Mouse (Mus musculus) G1E (cell line): ENCODE measurements around the gene Vps37b. TPM values are rescaled to one million over a fixed set of nuclear protein-coding genes. Genes with fewer than 3 reads are reported as not detected.

Experiments
- ATAC-seq: 2 replicates; pipeline ENCODE4 v1.8.0; 2016; ENCODE audit warnings: mild to moderate bottlenecking; ENCODE audit not compliant: insufficient number of reproducible peaks, poor library complexity, low FRiP score, severe bottlenecking; ENCODE audit errors: extremely low read depth
- DNase-seq: peaks from one replicate; pipeline ENCODE4 v3.0.0; 2012; ENCODE audit warnings: low spot score
- H3K27me3 ChIP-seq: 2 replicates; pipeline ENCODE4 v1.6.1; 2012; ENCODE audit warnings: mild to moderate bottlenecking, low read length, inconsistent platforms; ENCODE audit not compliant: insufficient read depth
- H3K36me3 ChIP-seq: replicated peaks from 2 replicates; pipeline ENCODE3; 2012; ENCODE audit warnings: mild to moderate bottlenecking, inconsistent platforms
- H3K4me1 ChIP-seq: 2 replicates; pipeline ENCODE4 v1.6.1; 2012; ENCODE audit warnings: low read depth, low read length, inconsistent platforms, mixed read lengths; ENCODE audit not compliant: insufficient read depth
- H3K4me3 ChIP-seq: 2 replicates; pipeline ENCODE4 v1.5.1; 2012; ENCODE audit warnings: low read depth, mild to moderate bottlenecking, inconsistent platforms, low read length, moderate library complexity, mixed read lengths
- H3K9me3 ChIP-seq: replicated peaks from 2 replicates; pipeline ENCODE4 v1.6.1; 2012; ENCODE audit warnings: inconsistent platforms
- CTCF ChIP-seq: IDR thresholded peaks from 2 replicates; pipeline ENCODE4 v1.5.1; 2012; ENCODE audit warnings: low read depth, low read length, inconsistent platforms, mixed read lengths
- GATA1 ChIP-seq: IDR thresholded peaks from 2 replicates; pipeline ENCODE4 v1.6.1; 2012; ENCODE audit warnings: borderline replicate concordance, low read length, inconsistent platforms, mixed read lengths
- GATA2 ChIP-seq: IDR thresholded peaks from 2 replicates; pipeline ENCODE4 v1.6.1; 2012; ENCODE audit warnings: low read depth, low read length, inconsistent platforms, borderline replicate concordance
- POLR2AphosphoS5 ChIP-seq: IDR thresholded peaks from 2 replicates; pipeline ENCODE4 v1.6.1; 2012; ENCODE audit warnings: low read depth, low read length, inconsistent platforms; ENCODE audit not compliant: insufficient replicate concordance
- TAL1 ChIP-seq: conservative IDR thresholded peaks from 2 replicates; pipeline ENCODE4 v1.6.1; 2012; ENCODE audit warnings: low read depth, low read length, inconsistent platforms, mixed read lengths
- polyA plus RNA-seq: library from polyadenylated mRNA; stranded (reverse); fragments of >175 nt; gene quantifications from 2 replicates; pipeline ENCODE4 v1.2.3, GENCODE M21; 2012
- total RNA-seq, 2 experiments: library from RNA; stranded (forward) in 1 of 2; stranded (reverse) in 1 of 2; fragments of 200-1000 nt in 1 of 2; fragments of >200 nt in 1 of 2; fragmentation: Nextera tagmentation in 1 of 2; gene quantifications; 2 replicates each; pipeline ENCODE4 v1.2.3; 2014 to 2017

Vps37b gene
- total and polyA plus RNA-seq, 3 experiments: 26.2 to 135 (median 64.1) TPM

DNA sequence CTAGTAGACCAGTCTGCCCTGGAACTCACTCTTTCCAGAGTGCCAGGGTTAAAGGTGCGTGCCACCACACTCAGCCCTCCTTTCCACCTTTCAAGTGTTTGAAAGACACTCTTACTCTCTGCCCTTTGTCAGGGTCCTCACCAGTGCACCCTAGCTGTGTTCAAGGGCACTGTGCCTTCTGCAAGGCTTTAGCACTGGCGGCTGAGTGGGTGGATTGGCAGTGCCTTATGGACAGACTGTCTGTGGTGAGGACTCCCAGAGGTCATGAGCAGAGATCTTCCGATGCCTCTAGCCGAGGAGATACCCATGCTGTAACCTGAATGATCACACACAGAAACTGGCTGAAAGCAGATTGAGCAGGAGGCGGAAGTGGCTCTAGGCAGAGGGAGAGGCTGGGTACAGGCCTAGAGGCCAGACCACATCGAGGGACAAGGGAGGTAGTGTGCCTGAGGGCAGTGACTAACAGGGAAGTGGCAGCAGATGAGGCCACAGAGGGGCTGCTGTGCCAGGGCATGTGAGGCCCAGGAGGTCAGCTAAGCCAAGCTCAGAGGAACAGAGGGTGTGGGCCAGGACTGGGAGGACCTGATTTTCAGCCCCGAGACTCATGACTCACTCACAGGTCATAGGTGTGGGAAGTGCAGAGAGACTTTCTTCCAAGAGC is 14.8 kb upstream of the Vps37b start:
- TF ChIP-seq TAL1: no peak
- TF ChIP-seq CTCF: no peak
- no peak for TF ChIP-seq POLR2AphosphoS5
- TF ChIP-seq GATA1: no peak
- no peak for TF ChIP-seq GATA2
- no peak for DNase-seq
- Histone ChIP-seq H3K4me1 (peaks cover 32% of the 10 kb centered on the region), H3K9me3 (no peaks in the 10 kb centered on the region), H3K36me3 (peaks cover 24% of the 10 kb centered on the region), H3K27me3 (no peaks in the 10 kb centered on the region; the same call in 1 of the 2 replicates), H3K4me3 (no peak overlapping the region)
- ATAC-seq: no peak

DNA sequence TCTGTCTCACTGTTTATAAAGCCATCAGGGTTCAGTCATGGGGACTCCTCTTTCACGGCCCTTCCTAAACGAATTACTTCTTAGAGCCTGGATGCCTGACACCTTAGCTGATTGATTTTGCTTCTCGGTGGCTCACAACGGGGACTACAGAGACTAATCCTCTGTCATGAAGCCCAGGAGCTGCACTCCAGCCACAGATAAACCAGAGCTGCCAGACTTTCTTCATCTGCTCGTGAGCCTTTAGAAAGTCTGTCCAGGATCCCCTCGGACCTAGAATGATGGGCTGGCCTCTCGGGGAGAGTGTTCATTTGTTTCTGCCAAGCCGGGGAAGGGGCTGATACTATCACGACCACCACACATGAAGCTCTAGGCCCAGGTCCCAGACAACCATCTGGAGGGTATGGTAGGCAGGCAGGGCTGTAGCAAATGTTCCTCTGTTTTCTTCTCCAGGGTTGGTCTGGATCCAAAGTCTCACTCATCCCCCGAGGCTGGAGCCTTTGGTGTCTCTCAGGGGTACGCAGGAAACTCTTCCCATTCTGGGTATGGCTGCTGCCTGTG is 13.5 kb upstream of the Vps37b start:
- Histone ChIP-seq H3K36me3 (peaks cover 24% of the 10 kb centered on the region), H3K4me3 (no peak overlapping the region), H3K9me3 (no peaks in the 10 kb centered on the region), H3K4me1 (peaks cover 21% of the 10 kb centered on the region), H3K27me3 (no peaks in the 10 kb centered on the region; the same call in 1 of the 2 replicates)
- no peak for DNase-seq
- TF ChIP-seq GATA1 (no peak), GATA2 (no peak), POLR2AphosphoS5 (no peak), CTCF (no peak), TAL1 (no peak)
- ATAC-seq: no peak

DNA sequence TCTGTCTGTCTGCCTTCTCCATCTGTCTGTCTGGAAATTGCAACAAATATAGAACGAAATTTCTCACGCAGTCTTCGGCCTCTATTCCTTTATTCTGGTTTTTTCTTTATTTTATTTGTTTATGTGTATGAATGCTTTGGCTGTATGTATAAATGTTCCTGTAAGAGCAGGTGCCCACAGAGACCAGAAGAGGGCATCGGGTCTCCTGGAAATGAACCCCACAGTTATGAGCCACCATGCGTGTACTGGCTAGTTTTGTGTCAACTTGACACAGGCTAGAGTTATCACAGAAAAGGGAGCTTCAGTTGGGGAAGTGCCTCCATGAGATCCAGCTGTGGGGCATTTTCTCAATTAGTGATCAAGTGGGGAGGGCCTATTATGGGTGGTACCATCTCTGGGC is 11.9 kb upstream of the Vps37b start:
- Histone ChIP-seq H3K4me1 (peaks cover 7% of the 10 kb centered on the region), H3K27me3 (peaks cover 3% of the 10 kb centered on the region; the same call in 1 of the 2 replicates), H3K4me3 (no peak overlapping the region), H3K9me3 (no peaks in the 10 kb centered on the region), H3K36me3 (peaks cover 19% of the 10 kb centered on the region)
- ATAC-seq: no peak
- DNase-seq: no peak
- no peak for TF ChIP-seq GATA1
- no peak for TF ChIP-seq CTCF
- no peak for TF ChIP-seq GATA2
- no peak for TF ChIP-seq TAL1
- no peak for TF ChIP-seq POLR2AphosphoS5

DNA sequence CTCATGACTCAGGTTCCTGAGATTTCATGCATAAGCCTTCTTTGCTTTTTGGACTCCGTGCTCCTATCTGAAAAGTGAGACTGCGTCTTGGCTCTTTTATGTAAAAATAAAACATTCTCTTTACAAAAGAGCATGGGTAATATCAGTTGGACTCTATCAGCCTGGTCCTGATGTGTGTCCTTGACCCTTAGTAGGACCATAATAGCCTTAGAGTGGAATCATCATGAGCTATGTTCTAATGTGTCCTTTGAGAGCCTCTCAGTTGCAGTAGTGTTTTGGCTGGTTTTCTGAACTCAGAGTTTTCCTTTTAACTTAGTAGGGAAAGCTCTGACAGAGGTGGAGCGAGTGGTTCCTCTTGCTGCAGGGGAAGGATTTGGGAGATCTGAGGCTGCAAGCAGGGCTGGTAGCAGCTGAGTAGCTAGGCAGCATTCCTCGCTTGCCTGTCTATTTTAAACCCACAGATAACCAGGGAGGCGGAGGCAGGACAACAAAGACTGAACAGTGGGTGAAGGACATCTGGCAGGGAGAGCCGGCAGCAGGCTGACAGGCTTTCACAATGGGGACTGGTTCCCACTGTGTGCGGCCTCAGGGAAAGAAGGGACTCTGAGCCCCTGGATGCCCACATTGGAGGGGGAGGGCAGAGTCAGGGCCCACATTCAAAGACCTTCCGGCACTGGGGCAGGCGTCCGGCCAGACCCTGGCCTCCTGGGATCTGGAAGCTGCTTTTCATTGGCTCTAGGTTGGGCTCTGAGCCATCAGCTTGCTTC is 11.3 kb upstream of the Vps37b start:
- TF ChIP-seq CTCF: no peak
- no peak for TF ChIP-seq TAL1
- TF ChIP-seq POLR2AphosphoS5: no peak
- TF ChIP-seq GATA1: no peak
- no peak for TF ChIP-seq GATA2
- no peak for ATAC-seq
- no peak overlapping the region for H3K4me3 ChIP-seq
- H3K27me3 ChIP-seq: peaks cover 3% of the 10 kb centered on the region; the same call in 1 of the 2 replicates
- H3K36me3 ChIP-seq: peaks cover 18% of the 10 kb centered on the region
- no peak for DNase-seq
- H3K4me1 ChIP-seq: peaks cover 7% of the 10 kb centered on the region
- H3K9me3 ChIP-seq: no peaks in the 10 kb centered on the region

DNA sequence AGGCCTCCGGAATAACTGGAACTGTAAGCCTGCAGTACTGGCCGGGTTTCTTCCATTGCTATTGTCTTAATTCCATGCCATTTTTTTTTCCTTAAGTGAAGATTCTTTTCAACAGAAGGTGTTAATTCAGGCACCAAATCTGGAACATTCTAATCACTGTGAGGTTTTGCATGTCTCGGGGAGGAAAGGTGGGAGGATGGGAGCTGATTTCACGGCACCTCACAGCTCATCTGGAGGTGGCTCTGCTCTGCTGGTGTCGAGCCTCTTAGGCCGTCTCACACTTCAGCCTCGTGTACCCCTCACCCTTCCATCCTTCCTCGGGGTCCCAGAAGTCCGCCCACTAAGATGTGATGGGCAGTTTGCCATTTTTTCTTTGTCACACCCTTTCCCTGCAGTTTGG is 9.0 kb upstream of the Vps37b start:
- Histone ChIP-seq H3K4me1 (peaks cover 16% of the 10 kb centered on the region), H3K9me3 (no peaks in the 10 kb centered on the region), H3K36me3 (peaks cover 2% of the 10 kb centered on the region), H3K27me3 (peaks cover 3% of the 10 kb centered on the region; the same call in 1 of the 2 replicates), H3K4me3 (no peak overlapping the region)
- ATAC-seq (no peak), DNase-seq (no peak)
- TF ChIP-seq CTCF (no peak), GATA1 (no peak), GATA2 (no peak), POLR2AphosphoS5 (no peak), TAL1 (no peak)

DNA sequence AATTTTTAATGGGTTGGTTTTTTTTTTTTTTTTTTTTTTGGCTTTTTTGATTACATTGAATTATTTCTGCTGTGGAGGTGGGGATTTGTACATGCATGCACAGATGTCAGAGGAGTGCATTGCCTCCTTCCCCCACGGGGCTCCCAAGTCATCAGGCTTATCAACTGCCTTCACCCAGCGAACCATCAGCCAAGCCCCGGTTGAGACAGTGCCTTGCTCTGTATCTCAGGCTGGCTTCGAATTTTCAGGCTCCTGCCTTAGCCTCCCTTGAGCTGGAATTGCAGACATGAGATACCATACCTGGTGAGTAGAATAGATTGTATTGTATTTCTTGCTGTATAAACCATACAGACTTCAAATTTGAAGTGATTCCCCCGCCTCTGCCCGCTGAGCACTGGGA is 7.5 kb upstream of the Vps37b start:
- Histone ChIP-seq H3K4me3 (no peak overlapping the region), H3K27me3 (peaks cover 3% of the 10 kb centered on the region; the same call in 1 of the 2 replicates), H3K36me3 (no peaks in the 10 kb centered on the region), H3K9me3 (no peaks in the 10 kb centered on the region), H3K4me1 (peaks cover 30% of the 10 kb centered on the region)
- TF ChIP-seq CTCF (no peak), TAL1 (no peak), GATA1 (no peak), POLR2AphosphoS5 (no peak), GATA2 (no peak)
- no peak for ATAC-seq
- DNase-seq: no peak
